Mouse (Mus musculus) limb, embryonic 14.5 days (tissue): Measurements from ENCODE around the gene Ticam1. TPM values are rescaled to one million over a fixed set of nuclear protein-coding genes. Genes with fewer than 3 reads are reported as not detected.
A peak's percentile ranks its signal among the peaks of the same experiment; 100 is the strongest.

Source experiments
- ATAC-seq: fragments of 200-750 bp; cut with Nextera tagmentation; 2 replicates; pipeline ENCODE4 v1.8.0; 2017; ENCODE audit warnings: low read depth, moderate number of reproducible peaks, moderate TSS enrichment; ENCODE audit not compliant: low FRiP score
- DNase-seq: peaks from one replicate; pipeline ENCODE4 v3.0.0-alpha.2; 2015; ENCODE audit warnings: low spot score
- H3K27ac ChIP-seq: fragments of 300-500 bp; sonication (generic); replicated peaks from 2 replicates; pipeline ENCODE4 v1.5.1; 2014; ENCODE audit warnings: low read depth, mild to moderate bottlenecking, low read length, moderate library complexity, mixed read lengths
- H3K27me3 ChIP-seq: fragments of 300-500 bp; sonication (generic); 2 replicates; pipeline ENCODE4 v1.6.1; 2014; ENCODE audit warnings: low read length, mixed read lengths; ENCODE audit not compliant: control insufficient read depth, insufficient read depth
- H3K36me3 ChIP-seq: fragments of 300-500 bp; sonication (generic); 2 replicates; pipeline ENCODE4 v1.6.1; 2014; ENCODE audit warnings: mild to moderate bottlenecking, low read length, moderate library complexity, mixed read lengths; ENCODE audit not compliant: control insufficient read depth, insufficient read depth
- H3K4me1 ChIP-seq: fragments of 300-500 bp; sonication (generic); 2 replicates; pipeline ENCODE4 v1.6.1; 2014; ENCODE audit warnings: antibody characterized with exemption, low read length, mixed read lengths; ENCODE audit not compliant: control insufficient read depth, insufficient read depth
- H3K4me2 ChIP-seq: fragments of 300-500 bp; sonication (generic); replicated peaks from 2 replicates; pipeline ENCODE4 v1.6.1; 2014; ENCODE audit warnings: low read depth, mild to moderate bottlenecking, low read length, moderate library complexity; ENCODE audit not compliant: severe bottlenecking
- H3K4me3 ChIP-seq: fragments of 300-500 bp; sonication (generic); replicated peaks from 2 replicates; pipeline ENCODE4 v1.5.1; 2014; ENCODE audit warnings: low read length
- H3K9ac ChIP-seq: fragments of 300-500 bp; sonication (generic); 2 replicates; pipeline ENCODE4 v1.6.1; 2014; ENCODE audit warnings: mild to moderate bottlenecking, low read depth, low read length, moderate library complexity; ENCODE audit not compliant: severe bottlenecking
- H3K9me3 ChIP-seq: fragments of 300-500 bp; sonication (generic); 2 replicates; pipeline ENCODE4 v1.6.1; 2016; ENCODE audit warnings: low read length; ENCODE audit not compliant: control insufficient read depth
- POLR2A ChIP-seq: fragments of 200-500 bp; IDR thresholded peaks from 2 replicates; pipeline ENCODE4 v1.8.0; 2012; ENCODE audit warnings: inconsistent platforms, mild to moderate bottlenecking, moderate library complexity, borderline replicate concordance; ENCODE audit not compliant: insufficient read depth, insufficient read length; ENCODE audit errors: extremely low read depth
- WGBS: fragments of 180-500 bp; shearing (Covaris S2); extraction: QIAGEN DNeasy Blood & Tissue Kit; methylation state at CpG from one replicate; pipeline ENCODE4 v1.1.7; 2014; 5-methylcytosine and 5-hydroxymethylcytosine counted together
- polyA plus RNA-seq, 2 experiments: library from polyadenylated mRNA; depleted of rRNA in 1 of 2; stranded (reverse) in 1 of 2; unstranded in 1 of 2; fragments of >200 nt; fragmentation: Nextera tagmentation in 1 of 2; extraction: Ambion mirVana in 1 of 2; gene quantifications; 2 replicates each; pipeline versions ENCODE4 v1.2.1 to v1.2.3; 2012 to 2014

Ticam1 gene
- polyA plus RNA-seq, 2 experiments, result 8.7 to 12.5 TPM

GRCm38 (mm10) chr17:56245608-56246007 lies 31.0 kb downstream of the Ticam1 start:
- Histone ChIP-seq H3K27me3 (no peaks in the 10 kb centered on the region), H3K36me3 (no peaks in the 10 kb centered on the region), H3K4me2 (no peak overlapping the region), H3K9ac (no peak overlapping the region), H3K4me3 (no peak overlapping the region), H3K9me3 (no peaks in the 10 kb centered on the region), H3K27ac (no peak overlapping the region), H3K4me1 (no peaks in the 10 kb centered on the region)
- TF ChIP-seq POLR2A, result no peak
- WGBS, result 56% methylated on average over 7 of the region's 7 CpGs
- DNase-seq (no peak), ATAC-seq (no peak)

GRCm38 (mm10) chr17:56241541-56242401 lies 34.8 kb downstream of the Ticam1 start:
- peak; percentile 91 for DNase-seq
- Histone ChIP-seq H3K4me2 (no peak overlapping the region), H3K36me3 (no peaks in the 10 kb centered on the region), H3K4me1 (no peaks in the 10 kb centered on the region), H3K9ac (no peak overlapping the region), H3K27me3 (no peaks in the 10 kb centered on the region), H3K27ac (no peak overlapping the region), H3K4me3 (no peak overlapping the region), H3K9me3 (no peaks in the 10 kb centered on the region)
- ATAC-seq, result peak; percentile 53; the same call in 1 of the 2 replicates
- under 1% methylated on average over 33 of the region's 33 CpGs for WGBS
- TF ChIP-seq POLR2A, result no peak

GRCm38 (mm10) chr17:56233818-56234469 lies 42.6 kb downstream of the Ticam1 start:
- WGBS, result 5% methylated on average over 14 of the region's 14 CpGs

DNA sequence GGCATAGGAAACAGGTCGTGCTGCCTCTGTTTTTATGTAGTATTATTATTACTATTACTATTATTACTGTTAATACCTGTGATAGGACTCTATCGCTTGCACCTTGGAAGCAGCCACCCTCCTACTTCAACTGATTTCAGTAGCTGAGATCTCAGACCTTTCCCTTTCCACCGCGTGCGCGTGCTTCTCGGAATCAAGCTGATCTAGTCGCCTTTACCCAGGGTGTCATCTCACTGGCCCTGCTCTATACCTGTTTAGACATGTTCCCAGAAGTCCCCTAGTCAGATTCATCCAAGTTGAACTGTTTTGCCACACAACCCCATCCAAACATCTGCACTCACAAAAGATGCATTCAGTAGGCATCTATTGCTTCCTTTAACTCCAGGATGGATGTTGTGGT lies 43.2 kb downstream of the Ticam1 start:
- H3K9ac ChIP-seq, result no peak overlapping the region
- H3K4me3 ChIP-seq, result no peak overlapping the region
- ATAC-seq (no peak), DNase-seq (no peak)
- H3K9me3 ChIP-seq, result no peaks in the 10 kb centered on the region
- no peak for TF ChIP-seq POLR2A
- WGBS, result 51% methylated on average over 8 of the region's 8 CpGs
- no peak overlapping the region for H3K27ac ChIP-seq
- no peaks in the 10 kb centered on the region for H3K4me1 ChIP-seq
- no peaks in the 10 kb centered on the region for H3K36me3 ChIP-seq
- H3K4me2 ChIP-seq, result no peak overlapping the region
- no peaks in the 10 kb centered on the region for H3K27me3 ChIP-seq

More at GRCm38 (mm10) chr17:56233818-56234469, 42.6 kb downstream of the Ticam1 start:
- H3K4me3 ChIP-seq, result no peak overlapping the region
- H3K9me3 ChIP-seq, result no peaks in the 10 kb centered on the region
- H3K36me3 ChIP-seq, result no peaks in the 10 kb centered on the region
- H3K4me2 ChIP-seq, result no peak overlapping the region
- DNase-seq (no peak), ATAC-seq (peak; percentile 15; the same call in 1 of the 2 replicates)
- no peaks in the 10 kb centered on the region for H3K4me1 ChIP-seq
- no peaks in the 10 kb centered on the region for H3K27me3 ChIP-seq
- H3K9ac ChIP-seq, result no peak overlapping the region
- no peak for TF ChIP-seq POLR2A
- H3K27ac ChIP-seq, result no peak overlapping the region

GRCm38 (mm10) chr17:56229943-56230342 lies 46.6 kb downstream of the Ticam1 start:
- Histone ChIP-seq H3K4me3 (no peak overlapping the region), H3K9me3 (no peaks in the 10 kb centered on the region), H3K36me3 (no peaks in the 10 kb centered on the region), H3K4me2 (no peak overlapping the region), H3K27ac (no peak overlapping the region), H3K9ac (no peak overlapping the region), H3K27me3 (no peaks in the 10 kb centered on the region), H3K4me1 (no peaks in the 10 kb centered on the region)
- no peak for DNase-seq
- no peak for ATAC-seq
- 68% methylated on average over 10 of the region's 10 CpGs for WGBS
- TF ChIP-seq POLR2A, result no peak
